Mouse (Mus musculus) bone marrow macrophage, adult 2 months (primary cell): ENCODE measurements around the gene Mical3. TPM values are rescaled to one million over a fixed set of nuclear protein-coding genes. Genes with fewer than 3 reads are reported as not detected.

Experiments used
- H3K27ac ChIP-seq: 2 replicates; pipeline ENCODE4 v1.5.1; 2012; ENCODE audit warnings: low read depth, low read length; ENCODE audit not compliant: insufficient read depth
- H3K4me1 ChIP-seq: 2 replicates; pipeline ENCODE4 v1.6.1; 2012; ENCODE audit warnings: low read length; ENCODE audit not compliant: control insufficient read depth, insufficient read depth
- H3K4me3 ChIP-seq: 2 replicates; pipeline ENCODE4 v1.5.1; 2012; ENCODE audit warnings: mild to moderate bottlenecking, low read length, moderate library complexity; ENCODE audit not compliant: insufficient read depth
- CTCF ChIP-seq: IDR thresholded peaks from 2 replicates; pipeline ENCODE4 v1.5.1; 2012; ENCODE audit warnings: low read depth, mild to moderate bottlenecking, low read length, moderate library complexity
- POLR2A ChIP-seq: IDR thresholded peaks from 2 replicates; pipeline ENCODE4 v1.6.1; 2012; ENCODE audit warnings: mild to moderate bottlenecking, low read depth, low read length, borderline replicate concordance
- polyA plus RNA-seq: library from polyadenylated mRNA; stranded (reverse); fragments of >200 nt; gene quantifications from 2 replicates; pipeline ENCODE4 v1.2.4, GENCODE M21; 2012; ENCODE audit not compliant: missing spikeins, insufficient read depth, insufficient read length

Gene Mical3
- polyA plus RNA-seq, 1 experiment = 4.1 TPM

GRCm38 (mm10) chr6:120940446-120941083 is 190.2 kb downstream of the Mical3 start:
- TF ChIP-seq POLR2A (no peak), CTCF (no peak)
- peaks cover 16% of the 10 kb centered on the region for H3K4me1 ChIP-seq
- no peak overlapping the region for H3K27ac ChIP-seq
- H3K4me3 ChIP-seq = no peak overlapping the region

GRCm38 (mm10) chr6:120939783-120940182 is 191.0 kb downstream of the Mical3 start:
- no peak overlapping the region for H3K4me3 ChIP-seq
- no peak overlapping the region for H3K27ac ChIP-seq
- TF ChIP-seq POLR2A (no peak), CTCF (no peak)

GRCm38 (mm10) chr6:120938763-120939450 is 191.9 kb downstream of the Mical3 start:
- TF ChIP-seq POLR2A (no peak), CTCF (no peak)
- H3K4me3 ChIP-seq = no peak overlapping the region

More at GRCm38 (mm10) chr6:120939783-120940182, 191.0 kb downstream of the Mical3 start:
- H3K4me1 ChIP-seq = peaks cover 16% of the 10 kb centered on the region

GRCm38 (mm10) chr6:120937999-120938608 is 192.7 kb downstream of the Mical3 start:
- TF ChIP-seq POLR2A (no peak), CTCF (no peak)
- Histone ChIP-seq H3K27ac (no peak overlapping the region), H3K4me3 (no peak overlapping the region), H3K4me1 (peaks cover 13% of the 10 kb centered on the region)

More at GRCm38 (mm10) chr6:120938763-120939450, 191.9 kb downstream of the Mical3 start:
- H3K27ac ChIP-seq = no peak overlapping the region
- peaks cover 16% of the 10 kb centered on the region for H3K4me1 ChIP-seq

- peaks cover 18% of the 10 kb centered on the region for H3K4me1 ChIP-seq
- no peak overlapping the region for H3K4me3 ChIP-seq
- no peak overlapping the region for H3K27ac ChIP-seq
- TF ChIP-seq CTCF = no peak
- TF ChIP-seq POLR2A = no peak
Measured at GRCm38 (mm10) chr6:120937104-120937617, 193.6 kb downstream of the Mical3 start.

- no peak for TF ChIP-seq CTCF
- TF ChIP-seq POLR2A = no peak
- Histone ChIP-seq H3K27ac (no peak overlapping the region), H3K4me3 (no peak overlapping the region), H3K4me1 (peaks cover 22% of the 10 kb centered on the region)
Measured at GRCm38 (mm10) chr6:120934176-120934575, 196.6 kb downstream of the Mical3 start.

GRCm38 (mm10) chr6:120933670-120934069 is 197.1 kb downstream of the Mical3 start:
- peaks cover 22% of the 10 kb centered on the region for H3K4me1 ChIP-seq
- H3K27ac ChIP-seq = no peak overlapping the region
- TF ChIP-seq POLR2A = no peak
- no peak for TF ChIP-seq CTCF
- H3K4me3 ChIP-seq = no peak overlapping the region

GRCm38 (mm10) chr6:120932597-120932996 is 198.2 kb downstream of the Mical3 start:
- TF ChIP-seq POLR2A = no peak
- no peak for TF ChIP-seq CTCF
- Histone ChIP-seq H3K4me3 (no peak overlapping the region), H3K27ac (no peak overlapping the region), H3K4me1 (peaks cover 24% of the 10 kb centered on the region)

- Histone ChIP-seq H3K4me1 (peaks cover 34% of the 10 kb centered on the region), H3K4me3 (no peak overlapping the region), H3K27ac (no peak overlapping the region)
- TF ChIP-seq POLR2A (no peak), CTCF (no peak)
Measured at GRCm38 (mm10) chr6:120930450-120931306, 200.1 kb downstream of the Mical3 start.

- H3K4me3 ChIP-seq = no peak overlapping the region
- TF ChIP-seq POLR2A (no peak), CTCF (no peak)
- H3K27ac ChIP-seq = no peak overlapping the region
- peaks cover 34% of the 10 kb centered on the region for H3K4me1 ChIP-seq
Measured at GRCm38 (mm10) chr6:120929421-120929820, 201.4 kb downstream of the Mical3 start.
